Mouse (Mus musculus) E14TG2a.4 (cell line): ENCODE data around the gene Nbas.

Experiments used
- CTCF ChIP-seq: conservative IDR thresholded peaks from 2 replicates; pipeline ENCODE4 v1.5.1; 2014; ENCODE audit warnings: low read length
- NANOG ChIP-seq: IDR thresholded peaks from 2 replicates; pipeline ENCODE4 v1.6.1; 2014; ENCODE audit warnings: borderline replicate concordance, low read length, mixed read lengths

DNA sequence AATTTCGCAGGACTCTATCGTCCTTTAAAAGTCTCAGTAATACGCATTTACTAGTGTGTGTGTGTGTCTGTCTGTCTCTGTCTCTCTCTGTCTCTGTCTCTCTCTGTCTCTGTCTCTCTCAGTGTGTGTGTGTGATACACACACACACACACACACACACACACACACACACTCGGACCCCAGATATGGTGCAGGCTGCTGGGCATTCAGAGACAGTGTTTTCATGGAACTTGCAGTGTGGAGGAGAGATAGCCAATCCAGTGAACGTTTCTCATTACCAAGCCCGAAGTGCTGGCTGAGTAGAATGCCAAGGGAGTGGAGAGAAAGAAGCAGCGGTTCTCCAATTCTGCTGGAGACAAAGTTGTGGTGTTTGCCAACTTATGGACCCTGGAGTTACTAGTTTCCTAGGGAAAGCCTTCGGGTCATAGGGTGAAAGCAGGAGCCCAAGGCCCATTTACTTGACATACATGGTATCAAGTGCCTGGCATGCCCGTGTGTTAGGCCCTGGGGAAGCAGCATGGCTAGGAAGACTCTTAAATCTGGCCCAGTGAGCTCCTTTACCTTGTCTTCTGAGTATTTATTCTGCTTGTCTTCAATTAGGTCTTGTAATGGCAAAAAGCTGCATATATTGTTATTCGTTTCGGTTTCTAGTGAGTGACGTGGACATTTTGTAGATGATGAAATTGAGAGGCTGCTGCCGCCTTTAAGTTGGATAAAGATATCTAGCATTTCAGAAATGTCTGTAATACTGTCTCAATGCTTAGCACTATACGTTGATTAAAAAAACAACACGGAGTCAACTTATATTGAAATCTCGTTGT is 847 bp downstream of the Nbas start:
- no peak for TF ChIP-seq CTCF
- no peak for TF ChIP-seq NANOG
